Mouse (Mus musculus) hindlimb bud, embryonic 11.5 days (tissue): ENCODE data around the gene Frmd8.
A peak's percentile ranks its signal among the peaks of the same experiment; 100 is the strongest.

Experiments used
- DNase-seq: peaks from one replicate; pipeline ENCODE4 v3.0.0-alpha.2; 2012; ENCODE audit warnings: low read depth, low spot score; ENCODE audit errors: extremely low spot score

Gene Frmd8

DNA sequence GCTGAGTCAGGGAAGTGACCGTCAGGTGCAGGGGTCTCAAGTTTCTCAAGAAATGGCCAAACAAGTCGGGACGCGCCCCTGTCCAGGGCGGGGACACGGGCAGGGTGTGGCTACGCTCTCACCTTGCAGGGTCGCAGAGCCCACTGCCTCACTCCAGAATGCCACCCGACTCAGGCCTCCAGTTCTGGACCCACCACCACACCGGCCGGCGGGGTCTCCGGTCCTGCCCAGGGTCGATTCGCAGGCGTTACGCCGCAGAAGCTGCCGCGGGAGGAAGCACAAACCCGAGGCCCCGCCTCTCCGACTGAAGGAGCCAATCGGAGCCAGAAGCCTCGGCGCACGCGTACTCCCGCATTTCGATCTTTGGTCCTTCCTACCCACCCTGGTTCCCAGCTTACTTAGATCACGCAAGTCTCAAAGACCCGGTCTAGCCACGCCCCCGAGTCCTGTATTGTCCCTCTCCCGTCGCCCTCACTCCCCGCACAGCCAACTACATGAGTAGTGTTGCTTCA lies at the start of gene Frmd8:
TSS of gene Frmd8 (minus strand) at position 306 of the 512 bp plus-strand sequence.
- peak; percentile 88 for DNase-seq

- DNase-seq: peak; percentile 73
Observed at GRCm38 (mm10) chr19:5924713-5925093, 49.6 kb upstream of the Frmd8 start, which contains the start of gene Cdc42ep2. Gene Cdc42ep2 (minus strand): TSS chr19:5924816.

DNA sequence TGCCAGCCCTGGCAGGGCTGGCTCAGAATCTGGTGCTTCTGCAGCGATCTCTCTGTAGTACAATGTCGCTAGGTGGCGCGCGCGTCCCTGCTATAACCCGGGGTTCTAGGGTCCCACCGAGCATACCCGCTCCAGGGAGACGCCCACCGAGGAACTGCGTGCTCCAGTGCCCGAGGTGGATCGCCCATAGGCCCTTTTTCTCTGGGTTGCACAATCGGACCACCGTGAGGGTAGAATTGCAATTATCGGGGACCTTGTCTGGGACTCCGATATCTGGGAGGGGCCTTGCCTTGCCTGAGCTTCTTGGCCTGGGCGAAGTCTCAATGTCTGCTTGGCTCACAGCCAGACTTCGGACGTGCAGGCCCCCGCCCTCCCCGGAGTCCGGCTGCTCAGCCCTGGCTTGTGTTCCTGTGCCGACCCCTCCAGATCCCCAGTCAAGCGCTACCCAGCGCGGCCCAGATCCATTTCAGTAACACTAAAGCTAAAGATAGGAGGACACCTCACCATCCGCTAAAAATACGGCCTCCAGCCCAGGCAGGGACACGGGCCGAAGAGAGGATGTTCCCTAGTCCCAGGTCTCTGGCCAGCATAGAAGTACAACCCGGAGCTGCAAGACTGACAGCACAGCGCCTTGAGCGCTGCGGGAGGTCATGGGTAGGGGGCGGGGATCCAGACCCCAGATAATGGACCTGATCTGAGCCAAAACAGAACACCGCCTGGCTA lies 49.1 kb upstream of the Frmd8 start:
- DNase-seq: peak; percentile 53

DNA sequence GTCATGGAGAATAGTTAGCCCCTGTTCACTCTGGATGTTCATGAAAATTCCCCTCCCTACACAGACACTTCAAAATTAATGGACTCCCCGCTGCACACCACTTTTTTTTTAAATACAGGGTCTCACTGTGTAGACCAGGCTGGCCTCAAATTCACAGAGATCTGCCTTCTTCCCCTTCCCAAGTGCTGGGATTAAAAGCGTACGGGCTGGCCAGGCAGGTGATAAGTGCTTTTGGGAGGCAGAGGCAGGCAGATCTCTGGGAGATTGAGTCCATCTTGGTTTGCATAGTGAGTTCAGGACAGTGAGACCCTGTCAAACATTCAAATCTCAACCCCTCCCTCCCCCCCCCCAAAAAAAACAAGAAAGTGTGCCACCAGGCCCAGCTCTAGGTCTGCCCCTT lies 47.9 kb upstream of the Frmd8 start:
- no peak for DNase-seq

- no peak for DNase-seq
Observed at GRCm38 (mm10) chr19:5922119-5922942, 47.3 kb upstream of the Frmd8 start.

DNA sequence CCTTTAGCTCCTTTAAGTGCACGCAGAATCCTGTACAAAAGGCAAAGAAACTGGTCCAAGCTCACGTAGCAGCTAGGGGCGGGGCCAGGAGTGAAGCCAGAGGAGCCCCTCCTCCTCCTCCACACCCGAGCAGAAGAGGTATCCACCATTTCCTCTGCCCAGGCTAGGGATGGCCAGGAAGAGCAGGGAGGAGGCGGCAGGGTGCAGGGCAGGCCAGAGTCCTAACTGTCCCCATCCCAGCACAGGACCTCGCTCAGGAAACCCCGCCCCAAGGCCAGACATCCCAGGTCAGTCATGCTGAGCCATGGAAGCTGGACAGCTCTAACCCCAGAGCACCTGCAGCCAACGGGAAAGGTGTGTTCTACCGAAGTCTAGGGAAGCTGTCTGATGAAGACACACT lies 46.6 kb upstream of the Frmd8 start:
- no peak for DNase-seq

GRCm38 (mm10) chr19:5913007-5913719 lies 38.1 kb upstream of the Frmd8 start, which contains the start of gene Dpf2:
Gene Dpf2 (minus strand): TSS chr19:5913010.
- no peak for DNase-seq

DNA sequence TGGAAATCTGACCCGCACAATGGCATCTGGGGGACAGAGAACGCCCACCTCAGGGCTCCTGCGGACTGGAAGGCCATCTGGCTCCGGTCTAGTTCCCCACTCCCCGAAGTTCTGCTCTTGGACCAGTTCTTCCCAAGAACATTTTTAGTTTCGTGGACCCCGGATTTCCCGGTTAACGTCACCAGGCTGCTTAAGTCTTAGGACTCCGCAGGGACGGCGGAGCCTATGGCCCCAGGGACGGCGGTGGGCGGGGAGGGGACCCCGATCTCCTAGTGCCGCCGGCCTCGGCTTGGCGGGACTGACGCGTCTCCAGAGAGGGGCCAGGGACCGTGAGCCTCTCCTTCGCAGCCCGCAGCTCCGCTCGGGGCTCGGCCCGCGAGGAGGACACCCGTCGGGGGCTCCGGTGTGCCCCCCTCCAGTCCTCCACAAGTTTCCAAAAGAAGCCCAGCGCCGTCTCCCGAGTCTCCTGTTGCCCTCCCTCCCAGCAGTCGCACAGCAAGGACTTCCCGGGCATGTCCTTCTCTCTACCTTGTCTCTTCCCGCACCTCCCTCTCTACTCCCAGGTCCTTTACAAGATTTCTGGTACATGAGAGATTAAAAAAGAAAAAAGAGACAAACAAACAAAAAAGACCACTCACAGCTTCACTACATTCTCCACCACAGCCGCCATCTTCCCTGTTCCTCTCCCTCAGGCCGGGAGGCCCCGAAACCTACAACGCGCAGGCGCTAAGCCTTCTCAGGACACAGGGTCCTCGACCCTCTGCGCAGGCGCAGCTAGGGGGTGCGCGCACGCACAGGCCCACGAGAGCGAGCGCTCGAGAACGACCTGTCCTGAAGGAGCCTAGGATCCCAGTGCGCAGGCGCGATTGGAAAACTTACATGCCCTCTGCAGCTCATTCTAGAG lies 37.3 kb upstream of the Frmd8 start:
- DNase-seq: peak; percentile 99

GRCm38 (mm10) chr19:5911430-5912102 lies 36.5 kb upstream of the Frmd8 start:
- DNase-seq: no peak

- no peak for DNase-seq
Observed at GRCm38 (mm10) chr19:5910221-5910620, 35.1 kb upstream of the Frmd8 start.

DNA sequence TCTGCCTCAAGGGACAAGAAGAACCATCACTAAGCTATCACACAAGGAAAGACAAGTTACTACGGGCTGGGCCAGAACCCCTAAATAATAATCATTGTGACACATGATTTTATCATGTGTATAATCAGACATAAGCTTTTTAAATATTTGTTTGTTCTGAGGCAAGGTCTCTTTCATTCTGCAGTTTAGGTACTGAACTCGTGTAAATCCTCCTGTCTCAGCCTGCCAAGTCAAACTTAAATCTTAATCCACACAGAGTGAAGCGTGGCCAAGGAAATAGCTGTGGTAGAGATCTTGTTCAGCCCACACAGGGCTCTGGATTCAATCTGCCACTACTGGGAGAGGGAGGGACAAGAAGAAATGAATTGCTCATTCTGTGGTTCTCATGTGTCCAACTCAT lies 32.2 kb upstream of the Frmd8 start:
- DNase-seq: no peak

GRCm38 (mm10) chr19:5894002-5894678 lies 19.1 kb upstream of the Frmd8 start, which contains the start of gene Tigd3:
Gene Tigd3 (minus strand): TSS chr19:5894149.
- peak; percentile 82 for DNase-seq

DNA sequence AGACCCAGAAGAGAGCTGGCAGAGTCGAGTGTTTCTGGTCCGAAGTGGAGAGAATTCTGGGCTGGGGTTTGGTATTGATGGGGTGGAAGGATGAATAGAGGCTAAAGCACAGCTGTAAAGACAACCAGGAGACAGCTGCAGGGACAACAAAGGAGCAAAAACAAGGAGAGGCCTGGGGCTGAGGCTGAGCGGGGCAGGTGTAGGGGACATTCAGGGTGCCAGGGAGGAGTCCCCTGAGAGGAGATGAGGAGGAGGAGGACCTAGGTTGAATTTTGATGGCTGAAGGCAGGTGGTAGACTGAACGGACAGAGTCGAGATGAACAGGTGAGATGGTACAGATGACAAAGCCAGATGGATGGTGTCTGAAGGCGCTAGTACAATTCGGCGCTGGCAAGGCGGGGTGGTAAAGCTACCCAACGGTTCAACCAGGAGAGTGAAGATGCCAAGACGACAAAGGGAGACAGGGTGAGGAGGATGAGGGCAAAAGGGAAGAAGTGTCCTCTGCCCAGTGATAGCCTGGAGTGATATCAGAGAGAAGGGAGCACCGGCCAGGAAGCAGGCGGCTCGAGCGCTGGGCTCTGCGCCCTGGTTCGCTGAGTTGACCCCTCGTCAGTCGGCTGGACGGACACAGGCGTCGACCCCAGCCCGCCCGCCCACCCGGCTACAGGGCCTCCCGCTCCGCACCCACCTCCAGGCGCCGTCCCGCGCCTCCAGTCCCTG lies 18.4 kb upstream of the Frmd8 start:
- DNase-seq: no peak

DNA sequence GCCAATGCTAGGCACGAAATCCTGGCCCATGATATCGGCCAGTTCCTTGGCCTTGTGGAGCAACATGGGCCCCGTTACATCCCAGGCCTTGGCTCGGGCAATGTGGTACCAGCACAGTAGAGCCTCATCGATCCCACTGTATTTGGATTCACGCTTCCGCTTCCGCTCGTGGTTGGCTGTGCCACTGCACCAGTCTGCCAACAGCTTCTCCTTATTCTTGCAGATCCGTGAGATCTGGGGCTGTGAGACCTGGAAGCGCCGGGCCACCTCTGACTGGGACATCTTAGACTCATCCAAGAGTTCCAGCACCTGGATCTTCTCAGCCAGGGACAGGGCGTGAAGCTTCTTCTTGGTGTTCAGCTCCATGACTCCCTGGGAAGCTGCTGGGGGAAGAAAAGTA lies 17.7 kb upstream of the Frmd8 start:
- no peak for DNase-seq

- DNase-seq: no peak
Observed at GRCm38 (mm10) chr19:5892262-5892661, 17.2 kb upstream of the Frmd8 start.

DNA sequence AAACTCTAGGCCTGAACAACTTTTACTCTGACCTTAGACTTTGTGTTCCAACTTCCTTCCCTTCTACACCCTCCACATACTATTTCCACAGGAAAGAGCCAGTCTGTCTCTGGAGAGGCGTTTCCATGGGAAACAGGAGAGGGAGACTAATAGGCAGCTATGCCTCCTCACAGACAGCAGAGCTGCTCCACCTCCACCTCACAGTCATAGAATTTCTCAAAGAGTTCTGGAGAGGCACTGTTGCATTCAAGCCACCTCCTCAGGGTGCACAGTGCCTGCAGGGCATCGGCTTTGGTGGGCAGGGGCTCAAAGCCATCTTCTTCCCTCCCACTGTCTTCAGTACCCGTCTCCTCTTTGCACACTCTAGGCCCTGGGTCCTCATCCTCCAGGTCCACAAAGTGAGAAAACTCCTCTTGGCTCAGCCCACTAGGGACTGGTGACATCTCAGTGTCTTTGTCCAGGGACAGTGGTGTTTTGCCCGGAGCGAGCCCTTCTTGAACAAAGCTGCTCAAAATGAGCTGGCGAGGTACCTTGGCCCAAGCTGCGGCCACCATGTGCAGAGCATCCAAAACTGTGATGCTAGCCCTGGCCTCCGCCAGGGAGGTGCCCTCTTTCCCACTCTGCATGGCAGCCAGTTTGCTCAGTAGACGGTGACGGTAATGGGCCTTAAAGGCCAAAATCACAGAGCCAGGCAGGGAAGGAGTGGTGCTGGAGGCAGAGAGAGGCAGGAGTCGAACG lies 16.6 kb upstream of the Frmd8 start:
- no peak for DNase-seq

DNA sequence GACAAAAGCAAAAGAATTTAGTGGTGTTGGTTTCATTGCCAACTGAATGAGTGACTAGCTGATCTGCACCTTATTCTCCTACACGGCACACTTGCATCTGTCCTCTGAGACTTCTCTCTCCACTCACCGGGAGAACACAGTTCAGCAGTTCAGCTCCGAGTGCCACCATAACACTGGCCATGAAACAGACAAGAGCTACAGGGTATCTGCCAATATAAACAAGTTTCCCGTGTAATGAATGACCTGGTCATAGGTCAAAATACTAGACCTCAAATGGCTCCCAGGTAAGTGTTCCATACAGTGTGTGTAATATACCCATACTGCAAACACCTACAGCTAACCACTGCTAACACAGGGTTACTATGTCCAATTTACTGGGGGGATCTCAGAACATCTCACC lies 14.1 kb upstream of the Frmd8 start:
- DNase-seq: no peak
